In genomic region chr14:7975177-7975576, GRCm38 (mm10) we compare ENCODE assay signal across 24 mouse cellular contexts. TPM values are rescaled to one million over a fixed set of nuclear protein-coding genes. Genes with fewer than 3 reads are reported as not detected.
DNase-seq lines count a peak whose midpoint lies in the region; ATAC-seq and TF ChIP-seq lines count a peak whose summit lies in the region.
"Had no signal": no experiment of that assay in that cellular context is flagged by ENCODE, and none has a peak within 500 bp of the region (broad histone marks: within the 10 kb centered on the region; RNA-seq: fewer than 3 reads in every experiment).

No protein-coding gene starts in this region.

- no peaks in the 10 kb centered on the region for H3K27me3 ChIP-seq in liver, postnatal 0 days (ENCODE audit: insufficient read depth, low read length)
- H3K27me3 ChIP-seq in liver, embryonic 11.5 days (replicated peaks; ENCODE audit: control insufficient read depth, insufficient read depth, low read length) = no peaks in the 10 kb centered on the region
- H3K27me3 ChIP-seq: embryonic facial prominence, embryonic 12.5 days; forebrain, embryonic 13.5 days had no signal

- no peak for TF ChIP-seq EP300 in liver, postnatal 0 days (IDR thresholded peaks at IDR 0.05; ENCODE audit: low read depth)

- no peaks in the 10 kb centered on the region for H3K36me3 ChIP-seq in liver, postnatal 0 days (replicated peaks; ENCODE audit: insufficient read depth, low read length)
- no peaks in the 10 kb centered on the region for H3K36me3 ChIP-seq in liver, embryonic 11.5 days (ENCODE audit: control insufficient read depth, insufficient read depth, low read length)
- H3K36me3 ChIP-seq: embryonic facial prominence, embryonic 10.5 days; embryonic facial prominence, embryonic 12.5 days had no signal

- ATAC-seq in frontal cortex, adult (ENCODE audit: low TSS enrichment) = peak; percentile 56
- ATAC-seq in liver, postnatal 0 days = 0 out of 2 replicates have a peak, but pooled peaks have one; percentile 17
- no peak for ATAC-seq in liver, embryonic 11.5 days (replicated peaks; ENCODE audit: low FRiP score)
- ATAC-seq: forebrain, embryonic 13.5 days; forebrain, embryonic 16.5 days had no signal

- 79% methylated on average over 6 of the region's 6 CpGs for WGBS in liver, postnatal 0 days (ENCODE audit: insufficient replicate concordance)
- 80% methylated on average over 6 of the region's 6 CpGs for WGBS in liver, embryonic 11.5 days

- H3K4me2 ChIP-seq in liver, postnatal 0 days (ENCODE audit: low read depth, low read length) = no peak overlapping the region
- no peak overlapping the region for H3K4me2 ChIP-seq in liver, embryonic 11.5 days
- H3K4me2 ChIP-seq: embryonic facial prominence, embryonic 12.5 days; forebrain, embryonic 13.5 days had no signal

- H3K4me3 ChIP-seq in liver, postnatal 0 days (ENCODE audit: low read depth, low read length) = no peak overlapping the region
- H3K4me3 ChIP-seq in liver, embryonic 11.5 days (ENCODE audit: low read depth, low read length) = no peak overlapping the region
- H3K4me3 ChIP-seq: embryonic facial prominence, embryonic 10.5 days; embryonic facial prominence, embryonic 12.5 days; forebrain, embryonic 13.5 days had no signal

- no peak for DNase-seq in frontal cortex, postnatal 36 days (ENCODE audit: low spot score in 2 of 2)
- DNase-seq in liver, postnatal 0 days = no peak
- DNase-seq in liver, embryonic 11.5 days (ENCODE audit: low spot score) = no peak
- peak; percentile 25 to 32 for DNase-seq in right cerebral cortex, adult 2 months (ENCODE audit: low spot score in 2 of 2)
- no peak for DNase-seq in right cerebral cortex, postnatal 14 days
- peak; percentile 10 for DNase-seq in telencephalon, adult 2 months (ENCODE audit: low read depth, low spot score)
- no peak for DNase-seq in thymus, postnatal 25 days
- DNase-seq: adrenal gland, adult 2 months; adrenal gland, postnatal 10 days; adrenal gland, postnatal 25 days; cerebellum, adult 11-12 months; cerebellum, adult 2 months; cerebellum, adult 9-10 months; cerebellum, postnatal 10 days; cerebellum, postnatal 25 days had no signal

- H3K9me3 ChIP-seq in liver, postnatal 0 days (ENCODE audit: low read length) = no peaks in the 10 kb centered on the region
- H3K9me3 ChIP-seq in liver, embryonic 11.5 days (ENCODE audit: control insufficient read depth, low read length) = no peaks in the 10 kb centered on the region
- H3K9me3 ChIP-seq: embryonic facial prominence, embryonic 10.5 days; embryonic facial prominence, embryonic 12.5 days; forebrain, embryonic 13.5 days had no signal

- H3K4me1 ChIP-seq in liver, postnatal 0 days (ENCODE audit: insufficient read depth) = no peaks in the 10 kb centered on the region; the same call in 1 of the 2 replicates
- H3K4me1 ChIP-seq in liver, embryonic 11.5 days (replicated peaks; ENCODE audit: control insufficient read depth, insufficient read depth, low read length) = no peaks in the 10 kb centered on the region
- H3K4me1 ChIP-seq: embryonic facial prominence, embryonic 10.5 days; embryonic facial prominence, embryonic 12.5 days; forebrain, embryonic 13.5 days had no signal

- TF ChIP-seq CTCF in liver, postnatal 0 days (IDR thresholded peaks at IDR 0.05; ENCODE audit: low read depth) = no peak

- H3K27ac ChIP-seq in liver, postnatal 0 days (ENCODE audit: low read depth) = no peak overlapping the region
- no peak overlapping the region for H3K27ac ChIP-seq in liver, embryonic 11.5 days (ENCODE audit: low read depth, low read length)
- H3K27ac ChIP-seq: embryonic facial prominence, embryonic 10.5 days; embryonic facial prominence, embryonic 12.5 days; forebrain, embryonic 13.5 days had no signal

- H3K9ac ChIP-seq in liver, postnatal 0 days (replicated peaks) = no peak overlapping the region
- no peak overlapping the region for H3K9ac ChIP-seq in liver, embryonic 11.5 days (ENCODE audit: low read depth, low read length)
- H3K9ac ChIP-seq: embryonic facial prominence, embryonic 12.5 days; forebrain, embryonic 13.5 days had no signal

RNA-seq across cellular contexts. Expression of gene Gm45521, which starts 18.1 kb away (rescaled TPM):
- not detected in 2 replicates for polyA plus RNA-seq in liver, postnatal 0 days (2015; fragmentation: Nextera tagmentation; extraction: Ambion mirVana)
- polyA plus RNA-seq in liver, embryonic 11.5 days (2014; fragmentation: Nextera tagmentation; extraction: Ambion mirVana) = not detected in 2 replicates
- polyA plus RNA-seq: adrenal gland, adult 2 months; C2C12; cerebellum, adult 2 months; cortical plate, adult 2 months; embryonic facial prominence, embryonic 10.5 days; embryonic facial prominence, embryonic 12.5 days; embryonic facial prominence, embryonic 14.5 days; forebrain, embryonic 11.5 days; forebrain, embryonic 13.5 days had no signal

RNA-seq across cellular contexts. Expression of gene Dnase1l3, which starts 19.2 kb away (rescaled TPM):
- polyA plus RNA-seq in liver, postnatal 0 days (2015; fragmentation: Nextera tagmentation; extraction: Ambion mirVana) = 12.1 and 13.2 TPM in 2 replicates
- 0.73 and 0.79 TPM in 2 replicates for polyA plus RNA-seq in liver, embryonic 11.5 days (2014; fragmentation: Nextera tagmentation; extraction: Ambion mirVana)
- polyA plus RNA-seq: C2C12; forebrain, embryonic 11.5 days had no signal

RNA-seq across cellular contexts. Expression of gene Abhd6, which starts 27.5 kb away (rescaled TPM):
- polyA plus RNA-seq in liver, postnatal 0 days (2015; fragmentation: Nextera tagmentation; extraction: Ambion mirVana) = 29.8 and 34.0 TPM in 2 replicates
- 11.9 and 15.0 TPM in 2 replicates for polyA plus RNA-seq in liver, embryonic 11.5 days (2014; fragmentation: Nextera tagmentation; extraction: Ambion mirVana)

Comparison
In these comparisons a context has a peak if more than half of its experiments do, and no peak if none do; other contexts are left out.
1. DNase-seq: peak in right cerebral cortex, adult 2 months (2 of 2) and telencephalon, adult 2 months (single experiment); none in frontal cortex, postnatal 36 days (0 of 2), liver, postnatal 0 days (single experiment), liver, embryonic 11.5 days (single experiment), right cerebral cortex, postnatal 14 days (single experiment) and thymus, postnatal 25 days (single experiment).